Mouse (Mus musculus): ENCODE data around the gene Tbc1d4. TPM values are rescaled to one million over a fixed set of nuclear protein-coding genes. Genes with fewer than 3 reads are reported as not detected.

Gene Tbc1d4
- 17.4 and 18.8 TPM in 2 replicates for polyA plus RNA-seq (2015; fragmentation: Nextera tagmentation; extraction: Ambion mirVana)

GRCm38 (mm10) chr14:101608519-101609368, at the start of gene Tbc1d4:
TSS of gene Tbc1d4 (minus strand) at chr14:101609191.

GRCm38 (mm10) chr14:101653581-101654525, 44.9 kb upstream of the Tbc1d4 start, which contains the start of gene Uchl3:
TSS of gene Uchl3 (plus strand) at chr14:101653967.

GRCm38 (mm10) chr14:101640153-101640843, 31.3 kb upstream of the Tbc1d4 start, which contains the start of gene Commd6:
TSS of gene Commd6 (minus strand) at chr14:101640686.

Other genes starting within 250 kb of the Tbc1d4 start
- gene Commd6, start 31.5 kb upstream of the Tbc1d4 start, polyA plus RNA-seq (2015; fragmentation: Nextera tagmentation; extraction: Ambion mirVana), result 56.5 and 60.8 TPM in 2 replicates
- 62.3 and 62.7 TPM in 2 replicates for gene Uchl3, start 44.8 kb upstream of the Tbc1d4 start, polyA plus RNA-seq (2015; fragmentation: Nextera tagmentation; extraction: Ambion mirVana)
- 1.8 TPM in 2 replicates for gene Gm9922, start 120.6 kb upstream of the Tbc1d4 start, polyA plus RNA-seq (2015; fragmentation: Nextera tagmentation; extraction: Ambion mirVana)
- gene Lmo7, start 120.8 kb upstream of the Tbc1d4 start, polyA plus RNA-seq (2015; fragmentation: Nextera tagmentation; extraction: Ambion mirVana), result 52.8 and 53.1 TPM in 2 replicates